Mouse (Mus musculus) small intestine, adult 2 months (tissue): ENCODE data around the gene Afap1. TPM values are rescaled to one million over a fixed set of nuclear protein-coding genes. Genes with fewer than 3 reads are reported as not detected.

Source experiments
- H3K27ac ChIP-seq: fragments of 200-500 bp; 2 replicates; pipeline ENCODE4 v1.5.1; 2012; ENCODE audit warnings: low read depth, low read length, control low read depth, inconsistent platforms; ENCODE audit not compliant: insufficient read depth
- H3K27me3 ChIP-seq: fragments of 200-500 bp; 2 replicates; pipeline ENCODE4 v1.6.1; 2012; ENCODE audit warnings: mild to moderate bottlenecking, moderate library complexity, low read length, inconsistent platforms; ENCODE audit not compliant: control insufficient read depth, insufficient read depth
- H3K36me3 ChIP-seq: fragments of 200-500 bp; 2 replicates; pipeline ENCODE4 v1.6.1; 2012; ENCODE audit warnings: mild to moderate bottlenecking, low read length, control low read depth, inconsistent platforms; ENCODE audit not compliant: control insufficient read depth, insufficient read depth
- H3K4me1 ChIP-seq: fragments of 200-500 bp; 2 replicates; pipeline ENCODE4 v1.6.1; 2012; ENCODE audit warnings: low read length, inconsistent platforms, mixed read lengths; ENCODE audit not compliant: control insufficient read depth, insufficient read depth, insufficient read length
- H3K4me3 ChIP-seq: fragments of 200-500 bp; 2 replicates; pipeline ENCODE4 v1.5.1; 2012; ENCODE audit warnings: low read depth, mild to moderate bottlenecking, control low read depth, inconsistent platforms, low read length, moderate library complexity
- CTCF ChIP-seq: fragments of 200-500 bp; IDR thresholded peaks from 2 replicates; pipeline ENCODE4 v1.5.1; 2012; ENCODE audit warnings: low read depth, mild to moderate bottlenecking, control low read depth, inconsistent platforms, low read length, moderate library complexity, mixed read lengths; ENCODE audit not compliant: insufficient replicate concordance, insufficient read length; ENCODE audit errors: extremely low read depth
- POLR2A ChIP-seq: fragments of 200-500 bp; IDR thresholded peaks from 2 replicates; pipeline ENCODE4 v1.6.1; 2012; ENCODE audit warnings: low read depth, mild to moderate bottlenecking, control low read depth, inconsistent platforms, low read length, moderate library complexity
- WGBS: fragments of 180-500 bp; shearing (Covaris S2); methylation state at CpG from one replicate; pipeline ENCODE4 v1.1.7; 2018; 5-methylcytosine and 5-hydroxymethylcytosine counted together
- polyA plus RNA-seq: library from polyadenylated mRNA; depleted of rRNA; stranded (reverse); fragments of >200 nt; gene quantifications from 2 replicates; pipeline ENCODE4 v1.2.3, GENCODE M21; 2012

Gene Afap1
- polyA plus RNA-seq, 1 experiment = 3.0 TPM

DNA sequence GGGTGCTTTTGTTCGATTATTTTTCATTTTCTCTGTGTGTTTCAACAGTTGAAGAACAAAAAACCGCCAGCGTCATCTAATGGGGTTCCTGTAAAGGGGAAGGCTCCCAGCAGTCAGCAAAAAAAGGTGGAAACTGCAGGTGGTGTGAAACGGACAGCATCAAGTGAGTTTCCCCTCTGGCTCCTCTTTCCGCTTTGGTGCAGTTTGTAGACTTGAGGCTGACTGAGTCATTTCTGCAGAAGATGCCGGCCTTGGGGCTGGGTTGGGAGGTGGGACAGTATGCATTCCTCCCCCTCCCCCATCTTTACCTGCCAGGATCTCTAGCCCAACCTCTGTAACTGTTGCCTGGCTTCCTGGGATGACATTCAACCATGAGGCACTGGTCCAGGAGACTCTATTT is 96.4 kb downstream of the Afap1 start:
- Histone ChIP-seq H3K27ac (no peak overlapping the region), H3K4me3 (no peak overlapping the region), H3K4me1 (no peaks in the 10 kb centered on the region), H3K36me3 (peaks cover 2% of the 10 kb centered on the region; the same call in 1 of the 2 replicates), H3K27me3 (no peaks in the 10 kb centered on the region)
- 82% methylated on average over 6 of the region's 6 CpGs for WGBS
- no peak for TF ChIP-seq CTCF
- no peak for TF ChIP-seq POLR2A

DNA sequence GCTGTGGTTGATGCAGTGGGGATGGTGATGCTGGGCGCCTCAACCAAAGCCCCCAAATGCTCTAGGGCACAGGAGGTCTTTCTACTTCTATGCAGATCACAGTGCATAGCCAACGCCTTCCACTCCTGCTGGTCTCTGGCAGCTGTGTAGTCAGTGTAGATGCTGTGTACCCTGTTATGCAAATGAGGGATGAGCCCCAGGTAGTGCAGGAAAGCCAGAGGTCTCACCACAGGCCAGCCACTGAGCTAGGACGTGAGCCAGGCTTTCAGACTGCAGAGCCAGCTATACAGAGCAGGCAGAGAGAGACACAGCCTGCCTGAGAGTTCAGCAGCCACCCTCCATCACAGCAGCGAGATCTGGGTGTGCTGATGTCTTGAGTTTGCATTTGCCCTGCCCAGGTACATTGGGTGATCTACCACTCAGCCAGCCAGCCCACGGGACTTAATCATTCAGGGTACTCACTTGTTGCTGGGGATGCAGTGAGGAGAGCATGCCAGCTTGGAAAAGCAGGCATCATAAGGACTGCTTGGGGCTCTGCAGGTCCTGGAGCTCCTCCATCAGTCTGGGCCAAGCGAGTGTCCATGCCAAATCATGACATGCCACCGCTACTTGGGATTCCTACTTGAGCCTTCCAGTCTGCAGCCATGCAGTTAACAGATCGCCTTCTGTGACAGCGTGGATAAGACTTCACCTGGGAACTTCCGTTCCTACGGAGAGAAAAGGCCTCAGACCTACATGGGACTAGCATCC is 97.0 kb downstream of the Afap1 start:
- 86% methylated on average over 11 of the region's 11 CpGs for WGBS
- TF ChIP-seq CTCF (no peak), POLR2A (no peak)
- H3K27ac ChIP-seq = no peak overlapping the region
- H3K36me3 ChIP-seq = peaks cover 2% of the 10 kb centered on the region; the same call in 1 of the 2 replicates
- H3K4me3 ChIP-seq = no peak overlapping the region
- H3K4me1 ChIP-seq = no peaks in the 10 kb centered on the region
- no peaks in the 10 kb centered on the region for H3K27me3 ChIP-seq

- Histone ChIP-seq H3K36me3 (no peaks in the 10 kb centered on the region), H3K27ac (no peak overlapping the region), H3K4me3 (no peak overlapping the region), H3K27me3 (no peaks in the 10 kb centered on the region), H3K4me1 (no peaks in the 10 kb centered on the region)
- no peak for TF ChIP-seq POLR2A
- no peak for TF ChIP-seq CTCF
- WGBS = 78% methylated on average over 10 of the region's 10 CpGs
Observed at GRCm38 (mm10) chr5:36003797-36004196, 110.7 kb downstream of the Afap1 start.

GRCm38 (mm10) chr5:36006106-36006505 is 113.0 kb downstream of the Afap1 start:
- Histone ChIP-seq H3K27me3 (no peaks in the 10 kb centered on the region), H3K36me3 (no peaks in the 10 kb centered on the region), H3K4me1 (no peaks in the 10 kb centered on the region), H3K4me3 (no peak overlapping the region), H3K27ac (no peak overlapping the region)
- TF ChIP-seq CTCF (no peak), POLR2A (no peak)
- WGBS = 65% methylated on average over 8 of the region's 8 CpGs

DNA sequence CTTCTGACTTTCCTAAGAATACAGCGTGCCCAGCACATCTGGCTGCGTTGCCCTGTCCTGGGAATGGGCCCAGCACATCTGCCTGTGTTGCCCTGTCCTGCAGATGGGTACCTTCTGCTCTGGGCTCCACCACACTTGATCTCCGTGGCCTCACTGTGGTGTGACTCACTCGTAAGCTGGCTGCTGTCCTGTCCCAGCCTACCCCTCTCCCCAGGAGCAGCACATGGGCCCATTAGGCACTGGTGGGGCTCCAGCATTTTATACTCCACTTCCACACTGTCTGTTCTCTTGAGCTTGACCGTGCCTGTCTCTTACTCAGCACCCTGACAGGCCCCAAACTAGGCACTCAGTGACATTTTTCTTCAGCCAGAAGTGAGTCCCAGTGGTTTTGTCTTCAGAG is 113.5 kb downstream of the Afap1 start:
- no peak overlapping the region for H3K27ac ChIP-seq
- WGBS = 65% methylated on average over 5 of the region's 5 CpGs
- no peak for TF ChIP-seq POLR2A
- no peak for TF ChIP-seq CTCF
- H3K4me3 ChIP-seq = no peak overlapping the region
- no peaks in the 10 kb centered on the region for H3K36me3 ChIP-seq
- H3K4me1 ChIP-seq = no peaks in the 10 kb centered on the region
- H3K27me3 ChIP-seq = no peaks in the 10 kb centered on the region

GRCm38 (mm10) chr5:36007649-36008048 is 114.5 kb downstream of the Afap1 start:
- Histone ChIP-seq H3K4me3 (no peak overlapping the region), H3K36me3 (no peaks in the 10 kb centered on the region), H3K4me1 (no peaks in the 10 kb centered on the region), H3K27me3 (no peaks in the 10 kb centered on the region), H3K27ac (no peak overlapping the region)
- TF ChIP-seq POLR2A = no peak
- no peak for TF ChIP-seq CTCF
- 81% methylated on average over 10 of the region's 10 CpGs for WGBS

- no peaks in the 10 kb centered on the region for H3K36me3 ChIP-seq
- H3K4me3 ChIP-seq = no peak overlapping the region
- 78% methylated on average over 4 of the region's 4 CpGs for WGBS
- no peaks in the 10 kb centered on the region for H3K4me1 ChIP-seq
- H3K27ac ChIP-seq = no peak overlapping the region
- H3K27me3 ChIP-seq = no peaks in the 10 kb centered on the region
- TF ChIP-seq POLR2A = no peak
- TF ChIP-seq CTCF = no peak
Observed at GRCm38 (mm10) chr5:36009405-36009804, 116.3 kb downstream of the Afap1 start.

DNA sequence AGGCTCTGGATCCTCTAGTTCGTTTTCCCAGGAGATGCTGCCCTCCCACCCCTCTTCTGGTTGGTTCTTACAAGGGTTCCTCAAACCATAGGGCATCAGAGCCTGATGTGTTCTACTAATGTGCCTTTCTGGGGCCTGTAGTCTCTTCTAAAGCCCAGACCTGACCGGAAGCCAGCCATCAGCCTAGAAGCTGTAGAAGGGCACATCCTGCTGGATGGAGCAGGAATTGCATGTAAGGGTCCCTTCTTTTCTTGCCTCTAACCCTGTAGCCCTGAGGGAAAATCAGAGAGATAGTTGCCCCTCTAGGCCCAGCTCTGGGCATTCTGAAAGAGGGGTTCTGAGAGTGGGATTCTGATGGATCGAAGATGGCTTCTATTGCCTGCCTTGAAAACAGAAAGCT is 125.2 kb downstream of the Afap1 start:
- H3K27me3 ChIP-seq = no peaks in the 10 kb centered on the region
- H3K27ac ChIP-seq = no peak overlapping the region
- H3K4me3 ChIP-seq = no peak overlapping the region
- 91% methylated on average over 3 of the region's 3 CpGs for WGBS
- no peaks in the 10 kb centered on the region for H3K36me3 ChIP-seq
- no peak for TF ChIP-seq POLR2A
- TF ChIP-seq CTCF = peak; percentile 45; the same call in 1 of the 2 replicates
- no peaks in the 10 kb centered on the region for H3K4me1 ChIP-seq
